ENCODE assay signal across 8 mouse cellular contexts in the genomic region with DNA sequence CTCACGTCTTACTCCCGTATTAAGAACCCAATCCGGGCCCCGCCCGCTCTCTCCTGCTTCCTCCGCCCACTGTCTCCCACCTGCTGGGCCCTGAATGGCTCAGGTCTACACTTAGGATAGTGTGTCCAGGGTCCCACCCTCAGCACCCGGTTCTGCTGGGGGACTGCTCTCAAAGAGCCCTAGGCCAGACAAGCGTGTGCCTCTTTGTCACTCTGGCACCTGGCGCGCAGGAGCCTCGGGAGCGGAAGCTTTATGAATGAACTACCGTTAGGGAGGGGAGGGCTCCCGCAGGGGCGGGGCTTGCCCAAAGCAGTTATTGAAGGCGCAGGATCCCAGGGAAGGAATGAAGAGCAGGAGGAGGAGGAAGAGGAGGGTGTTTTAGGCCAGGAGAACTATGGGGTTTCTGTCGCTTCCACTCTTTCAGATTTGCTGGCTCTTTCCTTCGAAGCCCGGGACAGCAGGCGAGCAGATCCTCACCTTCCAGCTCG. TPM values are rescaled to one million over a fixed set of nuclear protein-coding genes. Genes with fewer than 3 reads are reported as not detected.
A peak's percentile ranks its signal among the peaks of the same experiment; 100 is the strongest.
DNase-seq lines count a peak whose midpoint lies in the region; ATAC-seq and TF ChIP-seq lines count a peak whose summit lies in the region.

No protein-coding gene starts in this region.

- no peak for DNase-seq in Patski (ENCODE audit: low read depth, low spot score)
- DNase-seq in cerebellum, adult 8-10 months: peak; percentile 62
- peak; percentile 48 to 58 for DNase-seq in frontal cortex, postnatal 10 days (ENCODE audit: low spot score in 2 of 2)
- DNase-seq in induced T-regulatory cell, adult 2 months (ENCODE audit: low read depth): peak; percentile 84
- peak; percentile 47 to 62 for DNase-seq in left cerebral cortex, postnatal 14 days (ENCODE audit: low spot score in 2 of 2)
- DNase-seq in right cerebral cortex, postnatal 14 days: peak; percentile 50
- peak; percentile 38 to 49 for DNase-seq in urinary bladder, postnatal 36 days (ENCODE audit: low spot score in 2 of 2)

- H3K27me3 ChIP-seq in Patski: no peaks in the 10 kb centered on the region

- in situ Hi-C loops in Patski (cut with MboI; ENCODE audit: low pct_unique_long_range_greater_than_20kb): no loop called here

- CTCF ChIA-PET in Patski (lab: Charles Lee): no interaction called here

- peak; percentile 17 for ATAC-seq in Patski
- ATAC-seq in megakaryocyte progenitor cell, adult 5-6 weeks (replicated peaks; ENCODE audit: poor library complexity): peak; percentile 77

- POLR2A ChIA-PET in Patski (lab: Charles Lee): interaction anchor here (0.6 kb wide), 1 partner anchor 34 kb away, joined by 4 read pairs; no protein-coding TSS in a partner anchor

- TF ChIP-seq CTCF in Patski (IDR thresholded peaks at IDR 0.05): no peak

- intact Hi-C loops in left cerebral cortex, postnatal 14 days (cut with DNase I): no loop called here

RNA-seq across cellular contexts. Expression of gene Zkscan17, which starts 21.2 kb away (rescaled TPM):
- 32.4 TPM for polyA plus RNA-seq in Patski (2021)
- total RNA-seq in left cerebral cortex, postnatal 14 days (2021): 10 to 100 TPM; 12.5 to 14.0 TPM
- total RNA-seq in megakaryocyte progenitor cell, adult 5-6 weeks (2015): 15.6 and 15.7 TPM in 2 replicates
- total RNA-seq in megakaryocyte progenitor cell, adult 5-6 weeks (2017): 12.7 and 13.7 TPM in 2 replicates

RNA-seq across cellular contexts. Expression of gene Zfp867, which starts 33.1 kb away (rescaled TPM):
- polyA plus RNA-seq in Patski (2021): 8.0 TPM
- total RNA-seq in left cerebral cortex, postnatal 14 days (2021): 1 to 10 TPM; 3.7 to 3.9 TPM
- 1.8 and 1.9 TPM in 2 replicates for total RNA-seq in megakaryocyte progenitor cell, adult 5-6 weeks (2015)
- total RNA-seq in megakaryocyte progenitor cell, adult 5-6 weeks (2017): 0.58 and 2.7 TPM in 2 replicates

RNA-seq across cellular contexts. Expression of gene Nlrp3, which starts 36.0 kb away (rescaled TPM):
- 0.03 TPM for polyA plus RNA-seq in Patski (2021)
- total RNA-seq in left cerebral cortex, postnatal 14 days (2021): 1 to 10 TPM in 1 of 2 experiments, under 1 TPM in 1; 0.80 to 1.1 TPM
- 3.0 and 6.9 TPM in 2 replicates for total RNA-seq in megakaryocyte progenitor cell, adult 5-6 weeks (2015)
- total RNA-seq in megakaryocyte progenitor cell, adult 5-6 weeks (2017): 5.5 and 8.5 TPM in 2 replicates

RNA-seq across cellular contexts. Expression of gene Snap47, which starts 54.4 kb away (rescaled TPM):
- 142 TPM for polyA plus RNA-seq in Patski (2021)
- total RNA-seq in left cerebral cortex, postnatal 14 days (2021): 100 to 1,000 TPM; 388 to 398 TPM
- 4.9 and 7.0 TPM in 2 replicates for total RNA-seq in megakaryocyte progenitor cell, adult 5-6 weeks (2015)
- total RNA-seq in megakaryocyte progenitor cell, adult 5-6 weeks (2017): 6.2 and 7.8 TPM in 2 replicates

RNA-seq across cellular contexts. Expression of gene Jmjd4, which starts 55.5 kb away (rescaled TPM):
- polyA plus RNA-seq in Patski (2021): 13.8 TPM
- total RNA-seq in left cerebral cortex, postnatal 14 days (2021): 10 to 100 TPM; 30.7 to 32.7 TPM
- total RNA-seq in megakaryocyte progenitor cell, adult 5-6 weeks (2015): 4.8 and 5.5 TPM in 2 replicates
- 6.4 TPM in 2 replicates for total RNA-seq in megakaryocyte progenitor cell, adult 5-6 weeks (2017)
